Mouse (Mus musculus): Measurements from ENCODE around the gene Dlgap5.

Gene Dlgap5

GRCm38 (mm10) chr14:47352272-47352671, 65.9 kb downstream of the Dlgap5 start:
- DNase-seq (ENCODE audit: low read depth, low spot score): no peak

DNA sequence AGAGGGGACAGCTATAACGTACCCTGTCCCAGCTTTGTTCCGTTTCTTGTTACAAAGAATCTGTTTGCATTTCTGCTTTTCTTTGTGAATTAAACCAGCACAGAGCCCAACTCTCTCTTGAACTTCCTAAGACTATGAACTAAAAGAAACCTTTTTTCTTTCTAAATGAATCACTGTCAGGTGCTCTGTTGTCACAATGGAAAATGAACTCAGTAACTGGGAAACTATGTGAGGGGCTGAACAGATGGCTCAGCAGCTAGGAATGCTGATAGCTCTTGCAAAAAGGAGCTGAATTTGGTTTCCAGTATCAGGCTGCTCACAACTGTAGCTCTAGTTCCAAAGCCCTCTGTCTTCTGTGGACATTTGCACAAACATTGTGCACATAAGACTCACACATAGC, 67.2 kb downstream of the Dlgap5 start:
- DNase-seq (ENCODE audit: low read depth, low spot score): no peak

- DNase-seq (ENCODE audit: low read depth, low spot score): no peak
Measured at GRCm38 (mm10) chr14:47346715-47347114, 71.5 kb downstream of the Dlgap5 start.

GRCm38 (mm10) chr14:47341811-47342291, 76.4 kb downstream of the Dlgap5 start:
- DNase-seq (ENCODE audit: low read depth, low spot score): no peak

DNA sequence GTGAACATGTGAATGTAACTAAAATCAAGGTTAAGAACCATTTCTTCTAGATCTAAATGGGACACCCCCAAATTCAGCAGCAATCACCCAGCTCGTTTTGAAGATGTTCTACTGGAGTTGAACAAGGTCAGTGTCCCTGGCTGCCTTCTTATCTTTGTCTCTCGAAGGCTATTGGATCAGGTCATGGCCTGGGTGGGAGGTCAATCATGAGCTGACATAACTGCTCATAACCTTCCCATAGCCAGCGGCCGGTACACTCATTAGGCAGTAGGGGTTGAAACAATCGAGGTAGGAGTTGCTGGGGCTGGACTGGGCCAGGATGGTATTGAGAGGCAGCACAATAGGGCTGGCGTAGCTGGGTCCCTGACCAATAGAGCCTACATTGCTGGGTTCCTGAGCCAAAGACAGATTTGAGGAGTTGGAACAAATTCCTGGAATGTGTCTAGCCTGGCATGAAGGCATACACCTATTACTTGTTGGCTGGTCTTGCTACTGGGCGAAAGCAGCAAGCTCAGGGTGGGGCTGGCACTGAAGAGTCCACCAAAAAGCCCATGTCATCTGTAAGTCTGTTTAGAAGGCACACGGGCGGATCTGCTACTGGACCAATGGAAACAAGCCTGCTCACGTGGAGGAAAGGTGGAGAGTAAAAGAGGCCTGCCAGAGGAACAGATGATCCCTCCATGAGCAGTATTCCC, 77.8 kb downstream of the Dlgap5 start:
- no peak for DNase-seq (ENCODE audit: low read depth, low spot score)

Measured in WW6 (cell line).